17 mouse cellular contexts compared by ENCODE assay signal in genomic region chrX:160930656-160931055, GRCm38 (mm10). TPM values are rescaled to one million over a fixed set of nuclear protein-coding genes. Genes with fewer than 3 reads are reported as not detected.
DNase-seq lines count a peak whose midpoint lies in the region; ATAC-seq and TF ChIP-seq lines count a peak whose summit lies in the region.
"Had no signal": no experiment of that assay in that cellular context is flagged by ENCODE, and none has a peak within 500 bp of the region (broad histone marks: within the 10 kb centered on the region; RNA-seq: fewer than 3 reads in every experiment).

No protein-coding gene starts in this region.

- no peaks in the 10 kb centered on the region for H3K27me3 ChIP-seq in forebrain, postnatal 0 days (ENCODE audit: insufficient read depth, low read length)
- H3K27me3 ChIP-seq in forebrain, embryonic 10.5 days (ENCODE audit: poor library complexity, severe bottlenecking), result peaks cover 51% of the 10 kb centered on the region
- no peaks in the 10 kb centered on the region for H3K27me3 ChIP-seq in lung, embryonic 14.5 days (ENCODE audit: insufficient read depth, low read length)
- no peaks in the 10 kb centered on the region for H3K27me3 ChIP-seq in E14TG2a.4 (ENCODE audit: insufficient read depth, low read length)
- H3K27me3 ChIP-seq: hindbrain, embryonic 15.5 days; stomach, embryonic 15.5 days had no signal

- H3K9ac ChIP-seq in forebrain, postnatal 0 days, result no peak overlapping the region
- no peak overlapping the region for H3K9ac ChIP-seq in lung, embryonic 14.5 days
- H3K9ac ChIP-seq: embryonic facial prominence, embryonic 13.5 days; hindbrain, embryonic 15.5 days; limb, embryonic 13.5 days; stomach, embryonic 15.5 days had no signal

- no peak overlapping the region for H3K4me3 ChIP-seq in forebrain, postnatal 0 days (ENCODE audit: low read depth, low read length)
- no peak overlapping the region for H3K4me3 ChIP-seq in forebrain, embryonic 10.5 days
- no peak overlapping the region for H3K4me3 ChIP-seq in lung, embryonic 14.5 days (ENCODE audit: low read depth, low read length)
- H3K4me3 ChIP-seq in E14TG2a.4 (replicated peaks; ENCODE audit: low read length), result no peak overlapping the region
- H3K4me3 ChIP-seq: embryonic facial prominence, embryonic 13.5 days; heart, embryonic 10.5 days; hindbrain, embryonic 15.5 days; limb, embryonic 13.5 days; stomach, embryonic 15.5 days had no signal

- no peak for DNase-seq in forebrain, postnatal 0 days
- DNase-seq in forebrain, embryonic 10.5 days (ENCODE audit: extremely low spot score, low spot score), result no peak
- peak; percentile 3 for DNase-seq in lung, embryonic 14.5 days
- no peak for DNase-seq in lung, postnatal 25 days (ENCODE audit: low spot score)
- peak; percentile 25 for DNase-seq in induced T-regulatory cell, adult 2 months (ENCODE audit: low read depth)
- no peak for DNase-seq in frontal cortex, adult 2 months (ENCODE audit: extremely low spot score in 1 of 2, low spot score in 1 of 2)
- no peak for DNase-seq in left cerebral cortex, adult 9 months (ENCODE audit: low spot score in 2 of 2)
- DNase-seq: cerebellum, adult 11-12 months; right cerebral cortex, postnatal 14 days had no signal

- H3K4me1 ChIP-seq in forebrain, postnatal 0 days (ENCODE audit: insufficient read depth), result no peaks in the 10 kb centered on the region
- H3K4me1 ChIP-seq in forebrain, embryonic 10.5 days, result no peaks in the 10 kb centered on the region
- no peaks in the 10 kb centered on the region for H3K4me1 ChIP-seq in lung, embryonic 14.5 days (ENCODE audit: insufficient read depth)
- H3K4me1 ChIP-seq in E14TG2a.4 (replicated peaks; ENCODE audit: low read depth, low read length), result no peaks in the 10 kb centered on the region
- H3K4me1 ChIP-seq: embryonic facial prominence, embryonic 13.5 days; heart, embryonic 10.5 days; hindbrain, embryonic 15.5 days; limb, embryonic 13.5 days; stomach, embryonic 15.5 days had no signal

- no peak overlapping the region for H3K4me2 ChIP-seq in forebrain, postnatal 0 days (ENCODE audit: low read depth)
- no peak overlapping the region for H3K4me2 ChIP-seq in lung, embryonic 14.5 days
- H3K4me2 ChIP-seq: embryonic facial prominence, embryonic 13.5 days; hindbrain, embryonic 15.5 days; limb, embryonic 13.5 days; stomach, embryonic 15.5 days had no signal

- no peaks in the 10 kb centered on the region for H3K9me3 ChIP-seq in forebrain, postnatal 0 days (ENCODE audit: low read length)
- H3K9me3 ChIP-seq in forebrain, embryonic 10.5 days, result no peaks in the 10 kb centered on the region; the same call in 1 of the 2 replicates
- H3K9me3 ChIP-seq in lung, embryonic 14.5 days (ENCODE audit: low read depth, low read length), result no peaks in the 10 kb centered on the region
- no peaks in the 10 kb centered on the region for H3K9me3 ChIP-seq in E14TG2a.4 (ENCODE audit: low read length)
- H3K9me3 ChIP-seq: embryonic facial prominence, embryonic 13.5 days; heart, embryonic 10.5 days; hindbrain, embryonic 15.5 days; limb, embryonic 13.5 days; stomach, embryonic 15.5 days had no signal

- no peaks in the 10 kb centered on the region for H3K36me3 ChIP-seq in forebrain, postnatal 0 days (ENCODE audit: insufficient read depth)
- peaks cover 13% of the 10 kb centered on the region for H3K36me3 ChIP-seq in forebrain, embryonic 10.5 days (replicated peaks)
- no peaks in the 10 kb centered on the region for H3K36me3 ChIP-seq in lung, embryonic 14.5 days (ENCODE audit: insufficient read depth)
- no peaks in the 10 kb centered on the region for H3K36me3 ChIP-seq in E14TG2a.4 (ENCODE audit: insufficient read depth, low read length)
- H3K36me3 ChIP-seq: embryonic facial prominence, embryonic 13.5 days; hindbrain, embryonic 15.5 days; limb, embryonic 13.5 days; stomach, embryonic 15.5 days had no signal

- H3K27ac ChIP-seq in forebrain, postnatal 0 days (ENCODE audit: low read depth, low read length), result no peak overlapping the region
- H3K27ac ChIP-seq in forebrain, embryonic 10.5 days, result no peak overlapping the region
- no peak overlapping the region for H3K27ac ChIP-seq in lung, embryonic 14.5 days (ENCODE audit: low read depth)
- H3K27ac ChIP-seq: embryonic facial prominence, embryonic 13.5 days; heart, embryonic 10.5 days; hindbrain, embryonic 15.5 days; limb, embryonic 13.5 days; stomach, embryonic 15.5 days had no signal

- no peak for ATAC-seq in forebrain, postnatal 0 days
- no peak for ATAC-seq in lung, embryonic 14.5 days (ENCODE audit: insufficient read depth)
- ATAC-seq: forebrain, embryonic 16.5 days had no signal

- TF ChIP-seq CTCF in forebrain, postnatal 0 days (IDR thresholded peaks at IDR 0.05; ENCODE audit: low read depth), result peak; percentile 30; the same call in 1 of the 2 replicates
- peak; percentile 35; the same call in 1 of the 2 replicates for TF ChIP-seq CTCF in lung, embryonic 14.5 days (IDR thresholded peaks at IDR 0.05; ENCODE audit: low read depth)
- peak; percentile 49 for TF ChIP-seq CTCF in E14TG2a.4 (conservative IDR thresholded peaks at IDR 0.05; ENCODE audit: low read length)

RNA-seq across cellular contexts. Expression of gene Gja6, which starts 23.8 kb away (rescaled TPM):
- total RNA-seq in forebrain, postnatal 0 days (2014; rRNA removed), result 0.23 and 0.67 TPM in 2 replicates
- polyA plus RNA-seq in forebrain, postnatal 0 days (2015; fragmentation: Nextera tagmentation; extraction: Ambion mirVana), result 0.07 and 0.11 TPM in 2 replicates
- polyA plus RNA-seq in forebrain, embryonic 10.5 days (2016; fragmentation: Nextera tagmentation; extraction: Ambion mirVana), result 0.31 and 0.34 TPM in 2 replicates
- 0.12 TPM in 1 of 2 replicates, not detected in the other for polyA plus RNA-seq in lung, embryonic 14.5 days (2014; fragmentation: Nextera tagmentation; extraction: Ambion mirVana)
- 0.74 and 0.90 TPM in 2 replicates for polyA plus RNA-seq in frontal cortex, adult 2 months (2012; rRNA removed)
- total RNA-seq: megakaryocyte-erythroid progenitor cell, adult 5-6 weeks had no signal
- polyA plus RNA-seq: hindbrain, embryonic 15.5 days had no signal

Comparison
In these comparisons a context has a peak if more than half of its experiments do, and no peak if none do; other contexts are left out.
1. DNase-seq: peak in lung, embryonic 14.5 days (single experiment) and induced T-regulatory cell, adult 2 months (single experiment); none in forebrain, postnatal 0 days (single experiment), forebrain, embryonic 10.5 days (single experiment), lung, postnatal 25 days (single experiment), frontal cortex, adult 2 months (0 of 2) and left cerebral cortex, adult 9 months (0 of 2).
2. Peak in every context shown above with its lines, with median percentiles within 50 percentile points of each other: CTCF ChIP-seq.